Mouse (Mus musculus) adrenal gland, postnatal 0 days (tissue): ENCODE data around the gene Olfr308. TPM values are rescaled to one million over a fixed set of nuclear protein-coding genes. Genes with fewer than 3 reads are reported as not detected.

Experiments used
- microRNA-seq: library from miRNA; unstranded; fragments of <30 nt; microRNA quantifications from one replicate; pipeline ENCODE4, GENCODE M21; 2016; ENCODE audit warnings: borderline replicate concordance; ENCODE audit not compliant: insufficient number of aligned reads
- polyA plus RNA-seq: library from polyadenylated mRNA; unstranded; fragments of >200 nt; fragmentation: Nextera tagmentation; extraction: Ambion mirVana; gene quantifications from 2 replicates; pipeline ENCODE4 v1.2.1, GENCODE M21; 2015

Olfr308 gene
- polyA plus RNA-seq, result not detected in 2 replicates

GRCm38 (mm10) chr7:86325530-86325929 is at the start of gene Olfr308:
Gene Olfr308, minus strand, starts transcription at chr7:86325630.

GRCm38 (mm10) chr7:86366828-86367227 is 41.4 kb upstream of the Olfr308 start, which contains the start of gene Olfr305:
Gene Olfr305, minus strand, starts transcription at chr7:86366928.

GRCm38 (mm10) chr7:86337486-86337885 is 12.1 kb upstream of the Olfr308 start, which contains the start of gene Olfr307:
Gene Olfr307, minus strand, starts transcription at chr7:86337586.

GRCm38 (mm10) chr7:86313608-86314007 is 11.8 kb downstream of the Olfr308 start, which contains the start of gene Olfr309:
Gene Olfr309, minus strand, starts transcription at chr7:86313708.

GRCm38 (mm10) chr7:86277072-86277471 is 48.4 kb downstream of the Olfr308 start, which contains the start of gene Olfr310:
Gene Olfr310, minus strand, starts transcription at chr7:86277172.

Small RNAs within 50 kb of the gene (microRNA-seq; reads per million reads assigned to microRNA genes)
- gene Gm23192, result not detected

Other genes starting within 250 kb of the Olfr308 start
- not detected in 2 replicates for gene Vmn2r75, start 153.9 kb downstream of the Olfr308 start, polyA plus RNA-seq
- not detected in 2 replicates for gene Vmn2r76, start 79.3 kb downstream of the Olfr308 start, polyA plus RNA-seq
- gene Olfr310, start 48.5 kb downstream of the Olfr308 start, polyA plus RNA-seq, result not detected in 2 replicates
- not detected in 2 replicates for gene Olfr309, start 11.9 kb downstream of the Olfr308 start, polyA plus RNA-seq
- gene Olfr307, start 12.0 kb upstream of the Olfr308 start, polyA plus RNA-seq, result not detected in 2 replicates
- not detected in 2 replicates for gene Olfr305, start 41.3 kb upstream of the Olfr308 start, polyA plus RNA-seq
- not detected in 2 replicates for gene Olfr304, start 61.0 kb upstream of the Olfr308 start, polyA plus RNA-seq
- gene Olfr303, start 72.2 kb upstream of the Olfr308 start, polyA plus RNA-seq, result not detected in 2 replicates
- not detected in 2 replicates for gene Olfr301, start 78.2 kb upstream of the Olfr308 start, polyA plus RNA-seq
- not detected in 2 replicates for gene Olfr299, start 134.3 kb upstream of the Olfr308 start, polyA plus RNA-seq
- not detected in 2 replicates for gene Olfr298, start 166.9 kb upstream of the Olfr308 start, polyA plus RNA-seq
- gene Olfr297, start 194.3 kb upstream of the Olfr308 start, polyA plus RNA-seq, result not detected in 2 replicates